Mouse (Mus musculus) thymus, postnatal 14 days (tissue): ENCODE measurements around the gene Esyt3.

Experiments used
- DNase-seq: peaks from one replicate; pipeline ENCODE4 v3.0.0; 2021

Esyt3 gene

DNA sequence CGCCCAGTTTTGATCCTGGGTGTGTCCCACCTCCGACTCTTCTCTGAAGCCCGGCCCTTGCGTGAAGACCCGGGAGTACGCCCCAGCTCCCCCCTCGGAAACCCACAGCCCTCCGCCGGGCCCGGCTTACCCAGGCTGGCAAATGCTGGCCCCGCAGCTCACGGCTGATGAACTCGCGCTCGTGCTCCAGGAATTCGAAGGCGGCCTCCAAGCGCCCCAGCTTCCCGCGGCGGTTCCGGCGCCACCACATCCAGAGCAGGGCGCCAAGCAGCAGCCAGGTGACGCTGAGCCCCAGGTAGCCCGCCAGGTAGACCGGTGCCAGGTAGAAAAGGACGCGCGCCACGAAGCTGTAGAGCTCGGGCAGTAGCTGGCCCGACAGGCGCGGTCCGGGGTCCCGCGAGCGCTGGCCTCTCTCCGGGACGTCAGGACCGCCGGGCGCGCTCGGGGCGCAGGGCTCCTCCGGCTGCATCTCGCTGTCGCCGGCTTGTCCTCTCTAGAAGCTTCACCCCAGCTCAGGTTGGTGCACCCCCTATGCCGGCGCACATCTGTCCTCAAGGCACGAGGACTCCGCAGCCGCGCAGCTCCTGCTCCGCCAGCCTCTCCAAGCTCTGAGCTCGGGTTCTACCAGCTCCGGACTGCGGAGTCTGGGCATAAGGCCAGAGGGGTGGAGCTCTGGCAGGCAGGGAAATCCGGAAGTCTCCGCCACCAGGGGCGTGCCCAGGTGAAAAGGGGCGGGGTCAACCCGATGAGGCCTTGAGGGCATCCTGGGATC, at the start of gene Esyt3:
Esyt3 (minus strand) TSS at position 637 of the 772 bp plus-strand sequence.
- DNase-seq, result no peak

DNA sequence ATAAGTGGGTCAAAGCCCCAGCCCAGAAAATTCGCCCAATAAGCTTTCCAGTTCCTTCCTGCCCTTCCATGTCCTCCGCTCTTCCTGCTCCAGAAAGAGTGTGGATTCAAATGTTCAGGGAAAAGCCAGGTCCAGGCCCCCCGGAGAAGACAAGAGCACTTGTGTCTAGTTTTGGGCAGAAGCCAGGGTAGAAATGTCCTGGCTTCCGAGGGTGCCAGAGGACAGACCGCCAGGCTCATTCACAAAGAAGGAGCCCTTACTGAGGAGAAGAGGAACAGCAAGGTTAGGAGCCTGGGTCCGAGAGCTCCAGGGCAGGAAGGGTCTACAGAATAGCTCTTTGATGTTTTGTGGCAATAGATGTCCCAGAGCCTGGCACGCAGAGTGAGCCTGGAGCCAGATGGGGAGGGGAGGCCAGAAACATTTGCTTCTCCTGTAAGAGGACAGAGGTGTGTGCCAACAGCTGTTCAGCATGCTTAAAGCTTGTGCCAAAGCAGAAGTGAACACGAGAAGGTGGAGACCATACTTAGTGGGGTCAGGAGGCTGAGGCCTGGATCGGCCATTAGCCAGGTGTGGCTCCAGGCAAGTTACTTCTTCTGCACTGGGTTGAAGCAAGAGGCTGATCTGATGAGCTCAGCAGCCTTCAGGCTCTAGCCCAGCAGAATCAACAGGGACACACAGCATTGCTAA, 43.1 kb upstream of the Esyt3 start:
- DNase-seq, result no peak

DNA sequence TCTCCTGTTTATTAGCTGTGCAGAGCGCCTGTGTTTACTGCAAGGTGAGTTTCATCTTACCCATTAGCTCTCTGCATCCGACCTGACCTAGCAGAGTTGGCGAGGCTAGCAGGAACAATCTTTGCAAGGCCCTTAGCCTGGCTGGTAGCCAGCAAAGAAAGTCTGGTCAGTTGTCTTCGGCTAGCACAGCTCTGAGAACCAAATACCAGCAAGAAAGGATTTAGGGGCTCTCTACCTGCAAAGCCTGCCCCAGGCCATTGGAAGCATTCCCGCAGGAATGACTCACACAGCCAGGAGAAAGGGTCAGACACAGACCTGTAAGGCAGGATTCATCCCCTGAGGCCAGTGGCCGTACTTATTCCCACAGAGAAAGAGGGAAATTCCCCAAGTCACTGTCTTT, 42.4 kb upstream of the Esyt3 start:
- no peak for DNase-seq

DNA sequence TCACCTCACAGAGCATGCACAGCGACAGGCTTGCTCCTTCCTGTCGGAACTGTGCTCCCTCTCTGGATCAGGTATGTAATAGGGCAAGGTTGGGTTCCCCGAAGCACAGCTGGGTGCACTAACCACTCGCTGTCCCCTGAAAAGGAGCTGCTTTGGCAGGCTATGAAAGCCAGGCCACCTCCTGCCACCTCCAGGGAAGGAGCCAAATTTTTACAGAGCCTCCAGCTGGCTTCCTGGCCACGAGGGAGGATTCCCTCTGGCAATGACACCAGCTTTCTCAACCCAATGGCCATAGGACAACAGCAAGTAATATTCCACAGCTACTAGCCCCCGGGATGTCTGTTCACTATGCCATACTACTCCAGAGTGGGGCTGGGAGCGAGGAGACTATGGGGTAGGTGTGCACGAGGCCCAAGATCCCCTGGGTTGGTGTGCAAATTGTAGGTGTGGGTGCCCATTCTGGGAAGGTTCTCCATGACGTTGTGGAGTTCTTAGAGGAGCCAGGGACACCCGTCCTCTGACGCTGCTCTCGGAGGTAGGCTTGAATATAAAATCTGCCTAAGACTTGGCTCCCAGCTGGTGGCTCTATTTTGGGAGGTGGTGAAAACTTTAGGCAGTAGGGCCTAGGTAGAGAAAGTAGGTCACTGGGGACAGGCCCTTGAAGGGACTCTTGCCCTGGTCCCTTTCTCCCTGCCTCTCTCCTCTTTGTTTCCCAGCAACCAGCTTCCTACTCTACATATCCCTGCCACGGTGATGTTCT, 38.9 kb upstream of the Esyt3 start:
- no peak for DNase-seq

DNA sequence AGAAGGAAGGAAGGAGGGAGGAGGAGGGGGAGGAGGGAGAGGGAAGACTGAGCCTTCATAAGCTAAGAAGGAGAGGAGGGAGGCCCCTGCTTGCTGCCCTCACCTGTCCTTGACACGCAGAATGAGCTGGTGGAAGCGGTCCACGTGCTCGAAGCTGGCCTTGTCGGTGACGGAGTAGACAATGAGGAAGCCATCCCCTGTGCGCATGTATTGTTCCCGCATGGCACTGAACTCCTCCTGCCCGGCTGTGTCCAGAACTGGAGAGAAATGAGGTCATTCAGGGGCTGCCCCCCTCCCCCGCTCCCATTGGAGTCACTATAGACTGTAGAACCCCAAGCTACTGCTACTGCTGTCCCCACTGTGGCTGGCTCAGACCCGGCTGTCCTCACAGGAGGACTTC, 36.0 kb upstream of the Esyt3 start:
- DNase-seq, result no peak

DNA sequence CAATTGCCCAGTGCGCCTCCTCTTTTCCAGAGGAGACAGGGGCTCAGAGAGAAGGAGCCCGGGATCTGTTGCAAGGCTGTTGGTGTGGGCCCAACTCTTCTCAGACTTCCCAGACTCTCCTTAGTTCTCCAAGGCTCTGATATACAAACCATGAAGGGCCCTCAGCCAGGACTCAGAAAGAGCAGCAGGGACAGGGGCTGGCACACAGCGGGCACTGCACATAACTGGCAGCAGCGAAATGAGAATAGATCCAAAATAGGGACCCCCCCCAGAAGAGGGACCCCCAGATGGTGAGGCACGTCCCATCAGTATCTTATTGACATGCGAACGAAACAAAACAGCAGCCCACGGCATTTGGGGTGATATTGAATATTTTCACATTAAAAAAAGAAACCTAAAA, 34.8 kb upstream of the Esyt3 start:
- no peak for DNase-seq

DNA sequence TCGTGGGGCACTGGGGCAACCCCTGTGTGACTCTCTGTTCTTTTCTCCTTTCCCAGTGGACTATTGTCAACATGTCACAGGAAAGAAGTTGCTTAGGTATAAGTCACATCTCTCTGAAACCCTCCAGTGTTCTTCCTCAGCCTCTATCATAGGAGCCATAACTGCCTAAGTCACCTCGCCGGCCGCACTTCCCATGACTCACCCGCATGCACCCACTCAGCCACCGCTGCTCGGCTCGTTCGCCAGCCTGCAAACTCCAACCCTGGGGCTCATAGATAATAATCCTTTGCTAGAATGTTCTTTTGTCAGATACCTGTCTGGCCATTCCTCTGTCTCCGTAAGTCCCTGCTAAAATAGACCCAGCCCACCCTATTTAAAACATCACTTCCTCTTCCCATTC, 33.2 kb upstream of the Esyt3 start:
- DNase-seq, result no peak

DNA sequence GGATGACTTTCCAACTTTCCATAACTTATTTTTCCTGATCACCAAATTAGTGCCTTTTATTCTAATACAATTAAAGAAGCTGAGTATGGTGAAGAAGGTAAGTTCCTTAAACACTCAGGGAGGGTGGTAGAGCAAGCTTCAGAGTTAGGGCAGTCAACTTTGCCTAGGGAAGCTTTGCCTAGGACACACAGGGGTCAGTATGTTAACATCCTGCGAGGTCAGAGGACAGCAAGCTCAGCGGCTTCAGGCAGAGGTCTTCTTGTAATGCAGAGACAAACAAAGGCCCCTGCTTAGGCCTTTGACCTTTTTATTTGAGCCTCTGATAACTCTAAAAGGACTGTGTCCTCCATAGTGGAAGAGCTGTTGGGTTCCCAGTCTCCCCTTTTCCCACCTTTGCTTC, 32.4 kb upstream of the Esyt3 start:
- DNase-seq, result no peak

DNA sequence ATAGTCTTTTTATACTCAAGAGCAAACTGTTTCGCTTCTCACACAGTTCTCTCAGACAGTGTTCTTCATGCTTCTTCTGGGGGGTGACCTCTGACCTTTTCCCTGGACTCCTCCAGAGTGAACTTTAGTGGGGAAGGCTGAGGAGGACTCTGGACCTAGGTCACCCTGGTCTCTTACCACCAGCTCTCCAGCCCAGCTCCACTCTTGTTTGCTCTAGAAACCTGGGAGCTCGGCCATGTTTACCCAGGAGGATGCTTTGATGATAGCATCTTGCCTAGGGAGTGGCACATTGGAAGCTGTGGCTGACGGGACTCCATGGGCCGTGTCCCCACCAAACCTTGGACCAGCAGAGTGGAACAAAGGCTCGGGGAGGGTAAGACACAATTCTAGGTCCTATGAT, 31.8 kb upstream of the Esyt3 start:
- DNase-seq, result no peak

DNA sequence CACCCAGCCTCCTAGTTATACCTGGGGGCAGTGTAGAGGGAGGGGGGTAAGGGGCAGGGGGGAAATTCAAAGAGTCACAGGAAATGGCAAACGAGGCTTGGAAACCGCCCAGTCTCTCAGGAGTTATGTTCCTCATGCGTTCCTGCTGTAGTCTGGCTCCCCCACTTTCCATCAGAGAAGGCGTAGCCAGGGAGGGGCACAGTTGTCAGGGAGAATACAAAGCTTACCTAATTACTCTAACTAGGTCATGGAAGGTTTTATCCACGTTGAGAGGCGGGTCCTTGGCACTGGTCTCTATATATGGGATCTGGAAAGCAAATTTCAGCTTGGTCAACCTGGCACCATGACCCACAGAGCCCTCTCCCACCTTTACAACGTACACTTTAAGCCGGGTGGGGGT, 31.1 kb upstream of the Esyt3 start:
- DNase-seq, result no peak

DNA sequence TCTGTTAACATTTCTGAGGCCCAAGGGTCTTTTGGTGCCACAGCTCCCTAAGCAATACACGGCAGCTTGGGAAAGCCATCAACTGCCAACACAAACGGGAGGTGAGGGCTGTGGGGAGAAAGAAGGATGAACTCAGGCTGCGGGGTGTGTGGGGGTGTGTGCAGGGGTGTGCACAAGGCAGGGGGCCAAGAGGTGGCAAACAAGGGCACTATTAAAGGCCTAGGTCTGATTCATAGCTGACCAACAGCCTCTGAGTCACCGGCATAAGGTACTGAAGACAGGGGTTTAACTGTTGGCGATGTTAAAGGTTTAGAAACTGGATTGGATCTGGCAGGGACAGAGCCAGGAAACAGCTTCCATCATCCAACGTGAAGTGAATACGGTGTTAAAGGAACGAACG, 30.5 kb upstream of the Esyt3 start:
- no peak for DNase-seq

DNA sequence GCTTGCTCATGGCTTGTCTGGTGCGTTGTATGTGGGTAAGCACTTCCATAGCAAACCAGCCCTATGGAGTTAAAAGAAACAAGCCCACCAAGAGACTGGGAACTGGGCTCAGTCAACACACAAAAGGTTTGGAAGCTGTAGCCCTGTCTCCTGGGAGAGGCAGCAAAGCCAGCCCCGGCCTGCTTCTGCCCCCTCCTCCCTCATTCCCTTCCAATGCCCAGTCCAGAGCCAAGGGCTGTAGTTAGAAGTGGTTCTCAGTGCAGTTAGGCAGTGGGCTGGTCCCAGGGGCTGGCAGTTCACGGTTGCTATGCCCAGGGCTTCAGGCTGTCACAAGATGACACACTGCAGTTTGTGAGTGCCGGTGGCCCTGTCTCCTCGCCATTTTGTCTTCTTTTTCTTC, 29.7 kb upstream of the Esyt3 start:
- DNase-seq, result no peak

DNA sequence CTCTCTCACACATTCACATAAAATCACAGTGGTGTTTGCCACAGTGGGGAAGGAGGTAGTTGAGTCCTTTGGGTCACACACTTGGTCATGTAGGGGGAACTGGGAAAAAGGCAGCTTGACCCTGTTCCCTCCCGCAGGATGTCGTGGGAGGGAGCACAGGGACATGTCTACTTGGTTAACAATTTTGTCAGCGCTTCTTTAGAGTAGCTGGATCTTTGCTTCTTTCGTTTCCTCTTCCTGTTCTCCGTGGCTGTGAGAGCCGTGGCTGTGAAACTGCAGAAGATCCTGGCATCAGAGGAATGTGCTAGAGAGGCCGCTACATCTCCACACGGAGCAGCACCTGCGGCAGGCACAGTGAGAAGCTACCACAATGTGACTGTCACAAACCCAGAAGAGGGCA, 24.2 kb upstream of the Esyt3 start:
- no peak for DNase-seq

DNA sequence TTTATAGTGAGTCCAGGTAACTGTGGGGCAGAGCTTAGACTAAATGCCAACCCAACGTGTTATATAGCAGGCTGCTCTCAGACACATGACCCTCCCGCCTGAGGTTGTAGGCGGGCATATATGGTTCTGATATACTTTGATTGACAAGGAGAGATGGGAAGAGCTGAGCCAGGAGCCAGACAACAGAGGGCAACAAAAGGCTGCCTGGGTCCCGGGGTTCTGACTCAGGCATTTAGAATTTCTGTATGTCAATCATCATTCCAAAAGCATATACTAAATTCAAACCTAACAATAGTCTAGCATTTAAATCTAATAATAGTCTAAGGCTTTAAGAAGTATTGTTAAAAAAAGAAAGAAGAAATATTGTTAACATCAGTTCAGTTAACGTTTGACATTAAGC, 20.8 kb upstream of the Esyt3 start:
- DNase-seq, result no peak

DNA sequence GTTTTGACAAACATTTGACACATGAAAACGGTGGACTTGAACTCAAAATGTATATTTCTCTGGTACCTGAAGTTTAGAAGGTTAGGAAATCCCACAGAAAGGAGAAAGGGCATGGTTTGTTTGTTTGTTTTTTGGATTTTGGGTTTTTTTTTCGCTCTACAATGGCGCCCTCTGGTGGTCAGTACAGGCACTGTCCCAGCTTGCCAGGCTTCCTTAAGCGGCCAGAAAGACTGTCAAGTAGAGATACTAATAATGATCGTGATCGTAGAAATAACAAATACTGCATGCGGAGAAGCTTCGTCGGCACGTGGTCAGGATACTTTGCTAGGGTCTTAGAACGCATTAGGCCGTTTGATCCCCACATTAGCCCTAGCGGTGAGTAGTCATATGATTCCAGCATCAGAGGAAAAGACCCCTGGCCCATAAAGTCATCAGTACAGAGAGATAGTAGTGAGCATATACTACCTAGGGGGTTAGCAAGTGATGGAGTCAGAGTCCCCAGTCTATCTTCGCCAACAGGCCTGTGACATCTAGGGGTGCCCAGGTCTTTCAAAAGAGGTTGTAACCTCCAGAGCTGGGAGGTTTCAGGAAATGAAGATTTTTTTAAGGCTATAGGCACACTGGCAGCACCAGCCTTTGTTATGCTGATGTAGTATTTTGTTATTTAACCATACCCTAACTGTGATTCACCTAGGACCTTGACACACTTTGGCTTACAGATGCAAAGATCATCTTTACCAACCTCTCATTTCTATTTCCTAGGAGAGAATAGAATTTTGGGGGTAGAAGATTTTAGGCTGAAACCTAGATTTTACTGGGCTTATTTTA, 18.4 kb upstream of the Esyt3 start:
- peak; percentile 39 for DNase-seq

DNA sequence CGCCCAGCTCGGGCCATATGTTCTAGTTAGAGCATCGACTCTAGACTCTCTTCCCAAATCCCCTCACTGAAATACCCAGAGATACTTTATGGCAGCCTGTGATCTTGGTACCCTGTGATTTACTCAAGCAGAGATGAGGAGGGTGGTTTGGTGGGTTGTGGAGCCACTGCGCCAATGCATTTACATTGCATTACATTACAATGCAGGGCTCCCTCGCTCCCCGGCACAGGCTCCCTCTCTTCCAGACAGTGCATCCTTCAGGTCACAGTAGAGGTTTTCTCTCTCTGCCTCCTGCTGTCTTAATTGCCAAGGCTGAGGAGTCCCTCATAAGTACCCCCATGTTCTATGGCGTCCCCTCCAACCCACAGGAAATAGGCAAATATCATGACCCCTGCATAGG, 10.1 kb upstream of the Esyt3 start:
- no peak for DNase-seq

DNA sequence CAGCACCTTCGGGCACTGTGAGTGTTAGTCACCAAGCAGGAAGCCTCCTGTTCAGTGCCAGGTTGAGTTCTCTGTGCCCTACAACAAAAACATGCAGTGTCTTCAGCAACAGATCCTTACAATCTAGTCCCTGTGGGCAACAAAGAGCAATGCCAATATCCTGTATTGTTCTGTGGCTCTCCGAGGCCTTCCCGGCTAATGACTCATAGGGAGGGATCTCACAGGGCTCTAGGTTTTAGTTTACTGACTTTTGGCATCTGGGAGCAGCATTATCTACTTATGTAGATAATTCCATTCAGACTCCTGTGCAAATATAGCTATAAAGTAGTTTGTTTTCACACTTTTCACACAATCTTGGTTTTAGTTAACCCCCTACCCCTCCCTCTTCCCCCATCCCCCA, 7.5 kb upstream of the Esyt3 start:
- no peak for DNase-seq

DNA sequence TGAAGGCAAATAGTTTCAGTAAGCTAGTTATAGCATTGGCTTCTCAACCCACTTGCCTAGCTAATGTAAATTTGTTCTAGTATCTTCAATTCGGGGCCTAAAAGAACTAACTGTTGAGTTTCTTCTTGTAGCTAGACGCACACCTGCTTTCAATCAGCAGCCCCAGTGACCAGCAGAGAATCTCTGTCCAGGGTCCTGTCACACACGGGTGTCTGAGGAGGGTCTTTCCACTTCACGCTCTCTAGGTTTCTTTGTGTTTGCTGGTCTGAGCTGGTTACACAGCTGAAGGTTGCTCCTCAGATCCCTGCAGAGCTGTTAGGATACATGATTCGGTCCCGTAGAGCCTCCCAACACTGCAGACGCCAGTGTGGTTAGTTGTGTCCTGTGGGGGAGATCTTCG, 4.7 kb upstream of the Esyt3 start:
- no peak for DNase-seq

DNA sequence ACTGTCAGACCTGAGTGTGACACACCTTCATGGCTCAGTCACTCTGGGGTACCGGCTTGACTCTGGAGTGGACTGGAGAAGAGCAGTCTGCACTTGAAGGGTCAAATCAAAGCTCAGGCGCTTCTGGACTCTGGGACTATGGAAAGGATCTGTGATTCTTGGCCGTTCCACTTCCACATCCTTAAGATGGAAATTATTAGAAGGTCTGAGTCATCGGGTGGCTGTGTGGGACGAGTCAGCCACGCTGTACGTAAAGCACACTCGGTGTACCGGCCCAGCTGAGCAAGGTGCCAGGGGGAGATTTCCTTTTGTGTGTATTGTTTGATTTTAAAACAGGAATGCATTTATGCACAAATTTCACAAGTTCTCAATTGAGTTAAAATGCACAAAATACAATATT, 3.6 kb upstream of the Esyt3 start:
- no peak for DNase-seq

DNA sequence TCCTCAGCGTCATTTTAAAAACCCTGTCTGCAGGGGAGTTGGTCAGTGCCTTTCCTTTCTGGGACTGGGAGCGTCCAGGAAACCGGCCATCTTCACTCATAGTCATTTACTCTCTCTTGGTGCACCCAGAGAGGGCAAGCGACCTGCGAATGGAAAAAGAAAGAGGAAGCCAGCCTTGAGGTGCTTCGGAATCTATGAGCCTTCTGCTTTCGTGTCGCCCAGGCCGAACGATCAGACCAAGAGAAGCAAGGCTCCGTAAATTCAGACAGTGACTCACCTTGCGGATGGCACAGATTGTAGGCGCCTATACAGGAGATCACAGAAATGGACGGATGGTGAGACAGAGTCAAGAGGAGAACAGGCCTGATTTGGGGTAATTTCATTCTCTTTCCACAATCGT, 655 bp upstream of the Esyt3 start:
- no peak for DNase-seq

DNA sequence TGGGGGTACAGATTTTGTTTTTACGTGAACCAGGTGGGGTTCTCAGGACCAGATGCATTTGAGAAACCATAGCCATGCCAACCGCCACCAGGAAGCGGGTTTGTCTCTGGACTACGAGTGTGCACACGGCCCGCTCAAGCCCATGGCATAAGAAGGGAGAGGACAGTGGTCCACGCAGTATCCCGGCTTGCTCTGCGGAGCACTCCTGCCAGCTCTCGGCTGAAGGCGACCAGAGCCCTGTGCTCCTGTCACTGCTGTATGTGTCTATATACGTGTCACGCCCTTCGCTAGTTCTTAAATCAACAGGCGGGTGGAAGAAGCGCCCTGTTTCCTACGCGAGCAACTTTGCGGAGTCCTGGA, 816 bp downstream of the Esyt3 start:
- no peak for DNase-seq

DNA sequence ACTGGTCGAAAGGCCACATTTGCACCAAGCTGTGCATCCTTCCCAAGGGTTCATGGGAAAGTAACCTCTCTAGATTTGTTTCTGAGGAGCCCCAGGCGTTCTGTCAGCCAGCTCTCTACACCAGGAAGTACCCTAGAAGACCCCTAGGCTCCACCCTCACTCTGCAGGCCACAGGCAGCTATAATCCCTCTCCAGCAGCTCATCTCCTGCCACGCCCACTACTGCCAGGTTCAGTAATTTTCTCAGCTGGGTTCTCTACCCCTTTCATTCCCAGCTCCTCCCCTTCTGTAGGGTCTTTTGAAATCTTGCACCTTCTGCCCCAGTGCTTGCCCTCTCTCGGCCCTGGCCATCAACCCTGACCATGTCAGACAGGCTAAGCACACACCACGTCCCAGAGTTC, 2.4 kb downstream of the Esyt3 start:
- no peak for DNase-seq

DNA sequence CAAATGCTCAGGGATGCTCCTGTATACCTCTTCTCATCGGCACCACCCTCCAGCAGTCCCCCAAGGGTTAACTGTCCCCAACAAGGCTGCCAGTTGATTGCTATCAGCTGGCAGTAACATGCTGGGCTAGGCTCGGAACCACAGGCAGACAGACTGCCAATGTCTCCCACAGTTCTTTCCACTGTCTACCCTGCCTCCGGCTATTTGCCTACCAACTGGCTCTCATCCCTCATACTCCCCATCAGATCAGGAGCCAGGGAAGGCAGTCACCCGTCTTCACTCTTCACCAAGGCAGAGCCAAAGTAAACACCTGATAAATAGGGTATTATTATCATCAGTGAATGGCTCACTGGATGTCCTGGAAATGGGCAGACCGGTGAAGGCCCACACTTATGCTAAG, 3.6 kb downstream of the Esyt3 start:
- no peak for DNase-seq
